Mouse (Mus musculus) stomach, postnatal 0 days (tissue): ENCODE measurements at regions not wholly inside any gene's neighbourhood (a gene's known extent, or its start where the extent isn't known, plus 50 kb on each side); places are given as distances from the start of the nearest gene placed in this dataset.

Experiments
- ATAC-seq: fragments of 200-750 bp; cut with Nextera tagmentation; 2 replicates; pipeline ENCODE4 v1.8.0; 2017; ENCODE audit not compliant: low FRiP score, low TSS enrichment
- DNase-seq: peaks from one replicate; pipeline ENCODE4 v3.0.0-alpha.2; 2016; ENCODE audit warnings: low spot score
- H3K27ac ChIP-seq: fragments of 300-500 bp; sonication (generic); replicated peaks from 2 replicates; pipeline ENCODE4 v1.5.1; 2014; ENCODE audit warnings: mild to moderate bottlenecking, control low read depth
- H3K27me3 ChIP-seq: fragments of 300-500 bp; sonication (generic); 2 replicates; pipeline ENCODE4 v1.6.1; 2014; ENCODE audit warnings: low read length; ENCODE audit not compliant: control insufficient read depth, insufficient read depth
- H3K36me3 ChIP-seq: fragments of 300-500 bp; sonication (generic); 2 replicates; pipeline ENCODE4 v1.6.1; 2014; ENCODE audit warnings: low read length, mixed read lengths; ENCODE audit not compliant: control insufficient read depth, insufficient read depth
- H3K4me1 ChIP-seq: fragments of 300-500 bp; sonication (generic); replicated peaks from 2 replicates; pipeline ENCODE4 v1.6.1; 2014; ENCODE audit warnings: antibody characterized with exemption; ENCODE audit not compliant: control insufficient read depth, insufficient read depth
- H3K4me2 ChIP-seq: fragments of 300-500 bp; sonication (generic); replicated peaks from 2 replicates; pipeline ENCODE4 v1.6.1; 2014; ENCODE audit warnings: low read depth, mild to moderate bottlenecking, control low read depth, moderate library complexity
- H3K4me3 ChIP-seq: fragments of 300-500 bp; sonication (generic); 2 replicates; pipeline ENCODE4 v1.5.1; 2014; ENCODE audit warnings: low read depth, low read length, control low read depth
- H3K9ac ChIP-seq: fragments of 300-500 bp; sonication (generic); 2 replicates; pipeline ENCODE4 v1.6.1; 2014; ENCODE audit warnings: mild to moderate bottlenecking, low read length, control low read depth, mixed read lengths
- H3K9me3 ChIP-seq: fragments of 300-500 bp; sonication (generic); 2 replicates; pipeline ENCODE4 v1.6.1; 2016; ENCODE audit warnings: low read length; ENCODE audit not compliant: control insufficient read depth
- CTCF ChIP-seq: IDR thresholded peaks from 2 replicates; pipeline ENCODE4 v1.5.1; 2016; ENCODE audit warnings: antibody characterized with exemption, low read depth, mild to moderate bottlenecking, moderate library complexity
- EP300 ChIP-seq: optimal IDR thresholded peaks from 2 replicates; pipeline ENCODE3; 2016; ENCODE audit warnings: antibody characterized with exemption
- WGBS: fragments of 180-500 bp; shearing (Covaris S2); extraction: QIAGEN DNeasy Blood & Tissue Kit; methylation state at CpG from one replicate; pipeline ENCODE4 v1.1.7; 2014; 5-methylcytosine and 5-hydroxymethylcytosine counted together

DNA sequence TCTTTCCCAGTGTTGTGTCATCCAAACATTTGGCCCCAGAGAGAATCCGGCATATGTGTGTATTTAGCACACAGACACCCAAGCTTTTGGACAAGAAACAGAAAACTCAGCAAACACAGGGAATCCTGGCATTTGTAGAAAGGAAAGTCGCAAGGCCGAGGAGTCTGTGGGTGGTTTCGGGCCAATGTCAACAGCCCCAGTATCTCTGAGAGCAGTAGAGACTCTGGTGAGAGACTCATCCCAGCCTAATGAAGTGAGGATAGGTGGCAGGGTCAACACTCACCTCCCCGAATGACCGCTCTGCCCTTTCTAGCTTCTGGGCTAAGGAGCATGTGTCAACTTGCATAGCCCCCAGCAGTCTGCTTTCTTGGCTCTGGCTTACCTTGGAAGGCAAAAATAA, 52.9 kb upstream of the Fam180a start:
- Histone ChIP-seq H3K27me3 (no peaks in the 10 kb centered on the region), H3K4me3 (no peak overlapping the region), H3K4me2 (no peak overlapping the region), H3K4me1 (no peaks in the 10 kb centered on the region), H3K27ac (no peak overlapping the region), H3K9ac (no peak overlapping the region), H3K9me3 (no peaks in the 10 kb centered on the region), H3K36me3 (no peaks in the 10 kb centered on the region)
- no peak for TF ChIP-seq CTCF
- TF ChIP-seq EP300 = no peak
- ATAC-seq = no peak
- 71% methylated on average over 6 of the region's 6 CpGs for WGBS
- no peak for DNase-seq

DNA sequence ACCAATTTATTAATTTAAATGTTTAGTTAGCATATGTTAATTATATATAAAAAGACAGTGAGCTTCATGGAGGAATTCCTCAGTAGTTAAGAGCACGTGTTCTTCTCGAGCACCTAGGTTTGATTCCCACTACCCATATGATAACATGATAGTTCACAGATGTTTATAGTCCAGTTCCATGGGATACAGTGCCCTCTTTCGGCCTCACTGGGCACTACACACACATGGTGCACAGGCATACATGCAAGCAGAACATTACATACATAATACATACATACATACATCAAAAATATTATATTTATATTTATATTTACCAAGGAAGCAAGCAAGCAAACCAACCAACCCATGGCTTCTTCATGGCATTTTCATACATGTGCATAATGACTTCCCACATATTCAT, 51.6 kb upstream of the Fam180a start:
- Histone ChIP-seq H3K4me1 (no peaks in the 10 kb centered on the region), H3K9ac (no peak overlapping the region), H3K27ac (no peak overlapping the region), H3K9me3 (no peaks in the 10 kb centered on the region), H3K36me3 (no peaks in the 10 kb centered on the region), H3K4me2 (no peak overlapping the region), H3K27me3 (no peaks in the 10 kb centered on the region), H3K4me3 (no peak overlapping the region)
- no peak for DNase-seq
- TF ChIP-seq EP300 = no peak
- no peak for TF ChIP-seq CTCF
- ATAC-seq = no peak
- WGBS = 89% methylated on average over 3 of the region's 3 CpGs

DNA sequence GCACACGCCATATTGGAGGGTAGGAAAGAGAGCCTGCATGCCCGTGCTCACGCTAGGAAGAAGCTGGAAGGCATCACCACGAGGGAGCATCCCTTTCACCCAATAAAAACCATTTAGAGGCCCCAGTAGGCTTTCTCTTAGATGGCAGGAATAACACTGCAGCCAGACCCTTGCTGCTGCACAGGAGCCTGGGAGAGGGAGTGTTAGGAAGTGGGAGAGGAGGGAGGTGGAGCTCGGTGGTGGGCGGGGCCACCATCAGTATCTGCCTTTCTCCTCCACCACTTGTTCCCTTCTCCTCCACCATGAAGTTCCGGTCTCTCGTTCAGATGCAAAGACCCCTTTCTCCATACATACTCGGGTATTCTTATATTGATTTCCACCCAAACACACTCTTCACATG, 50.6 kb upstream of the Fam180a start:
- TF ChIP-seq EP300 (no peak), CTCF (no peak)
- H3K27ac ChIP-seq = no peak overlapping the region
- WGBS = 79% methylated on average over 9 of the region's 9 CpGs

More for the DNA sequence above, 50.6 kb upstream of the Fam180a start:
- no peak for DNase-seq
- H3K4me2 ChIP-seq = no peak overlapping the region
- ATAC-seq = no peak
- no peaks in the 10 kb centered on the region for H3K9me3 ChIP-seq
- no peak overlapping the region for H3K4me3 ChIP-seq
- H3K36me3 ChIP-seq = no peaks in the 10 kb centered on the region
- H3K9ac ChIP-seq = no peak overlapping the region
- H3K4me1 ChIP-seq = no peaks in the 10 kb centered on the region
- H3K27me3 ChIP-seq = no peaks in the 10 kb centered on the region
